Mouse (Mus musculus) G1E (cell line): ENCODE data around the gene Fam185a.

Experiments
- CTCF ChIP-seq: IDR thresholded peaks from 2 replicates; pipeline ENCODE4 v1.5.1; 2012; ENCODE audit warnings: low read depth, low read length, inconsistent platforms, mixed read lengths
- POLR2AphosphoS5 ChIP-seq: IDR thresholded peaks from 2 replicates; pipeline ENCODE4 v1.6.1; 2012; ENCODE audit warnings: low read depth, low read length, inconsistent platforms; ENCODE audit not compliant: insufficient replicate concordance
- TAL1 ChIP-seq: conservative IDR thresholded peaks from 2 replicates; pipeline ENCODE4 v1.6.1; 2012; ENCODE audit warnings: low read depth, low read length, inconsistent platforms, mixed read lengths

- no peak for TF ChIP-seq CTCF
- no peak for TF ChIP-seq TAL1
- TF ChIP-seq POLR2AphosphoS5: no peak
Observed at GRCm38 (mm10) chr5:21391616-21392384, 33.0 kb upstream of the Fam185a start.
